Mouse (Mus musculus) testis, postnatal 14 days (tissue): ENCODE results near the gene Pde4d.

ENCODE experiments used
- DNase-seq: peaks from one replicate; pipeline ENCODE4 v3.0.0; 2021; ENCODE audit warnings: low spot score

Pde4d gene

DNA sequence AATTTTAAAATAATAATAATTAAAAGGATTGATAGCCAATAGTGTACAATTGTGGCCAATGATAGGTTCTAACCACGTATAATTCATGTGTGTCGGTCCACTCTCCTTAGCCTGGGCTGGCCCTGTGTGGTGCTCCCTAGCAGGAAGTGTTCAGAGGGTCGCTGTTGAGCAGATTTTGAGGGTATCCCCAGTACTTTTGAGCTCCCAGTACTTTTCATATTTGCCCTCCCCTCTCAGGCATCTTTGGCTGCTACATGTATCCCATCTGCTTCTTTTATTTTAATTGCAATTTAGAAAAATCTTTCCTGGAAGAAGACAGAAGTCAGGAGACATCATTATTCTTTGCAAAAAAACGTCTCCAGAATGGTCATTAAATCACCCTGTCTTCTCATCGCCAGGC is 1119.7 kb downstream of the Pde4d start:
- no peak for DNase-seq

DNA sequence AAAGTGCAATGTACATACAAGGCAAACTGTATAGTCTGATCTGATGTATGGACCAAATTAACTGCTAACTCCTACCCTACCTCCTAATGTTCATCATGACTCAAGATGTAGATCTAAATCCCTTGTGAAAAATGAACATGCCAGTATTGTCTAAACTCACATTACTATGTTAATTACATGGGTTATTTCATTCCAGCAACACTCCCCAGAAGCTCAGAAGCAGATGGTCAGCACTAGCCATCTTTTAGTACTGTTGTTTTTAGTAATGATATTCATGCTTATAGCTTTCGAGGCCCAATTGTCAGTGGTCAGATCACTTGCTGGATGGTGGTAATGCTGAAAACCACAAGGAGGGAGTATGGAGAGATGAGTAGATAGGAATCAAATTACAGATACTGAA is 1127.0 kb downstream of the Pde4d start:
- no peak for DNase-seq

DNA sequence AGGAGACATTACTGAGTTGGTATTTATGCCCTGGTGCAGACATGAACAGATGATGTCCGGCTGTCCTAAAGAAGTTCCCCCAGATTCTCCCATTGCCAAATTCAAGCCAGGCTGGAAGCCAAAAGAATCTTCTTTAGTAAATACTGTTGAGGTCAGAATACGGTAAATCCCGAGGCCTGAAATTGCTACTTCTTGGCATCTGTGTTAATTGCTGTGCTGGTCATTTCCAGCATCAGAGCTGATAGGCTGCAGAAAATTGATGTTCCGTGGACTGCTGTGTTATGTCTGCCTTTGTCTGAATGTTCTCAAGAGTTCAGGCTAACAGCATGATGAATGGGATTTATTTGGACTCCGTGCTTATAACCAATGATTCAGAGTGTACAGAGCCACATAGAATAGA is 1127.7 kb downstream of the Pde4d start:
- DNase-seq: no peak

- no peak for DNase-seq
Observed at GRCm38 (mm10) chr13:109577901-109578300, 1128.2 kb downstream of the Pde4d start.

- no peak for DNase-seq
Observed at GRCm38 (mm10) chr13:109581284-109582070, 1131.7 kb downstream of the Pde4d start.

DNA sequence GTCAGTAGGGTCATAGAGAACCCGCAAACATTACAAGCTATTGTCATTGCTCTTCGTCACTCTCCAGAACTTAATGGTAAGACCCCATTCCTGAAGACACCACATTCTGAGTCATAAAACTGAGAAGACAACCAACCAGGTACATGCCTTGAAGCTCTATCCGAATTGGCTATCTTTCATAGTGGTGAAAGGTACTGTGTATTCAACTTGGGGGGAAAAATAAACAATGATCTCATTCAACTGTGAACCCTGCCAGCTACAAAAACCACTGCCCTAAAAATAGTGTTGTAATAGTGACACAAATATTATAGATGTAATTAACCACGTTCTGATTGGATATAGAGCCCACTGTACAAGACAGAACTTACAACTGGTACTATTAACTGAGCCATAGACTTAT is 1140.3 kb downstream of the Pde4d start:
- no peak for DNase-seq

DNA sequence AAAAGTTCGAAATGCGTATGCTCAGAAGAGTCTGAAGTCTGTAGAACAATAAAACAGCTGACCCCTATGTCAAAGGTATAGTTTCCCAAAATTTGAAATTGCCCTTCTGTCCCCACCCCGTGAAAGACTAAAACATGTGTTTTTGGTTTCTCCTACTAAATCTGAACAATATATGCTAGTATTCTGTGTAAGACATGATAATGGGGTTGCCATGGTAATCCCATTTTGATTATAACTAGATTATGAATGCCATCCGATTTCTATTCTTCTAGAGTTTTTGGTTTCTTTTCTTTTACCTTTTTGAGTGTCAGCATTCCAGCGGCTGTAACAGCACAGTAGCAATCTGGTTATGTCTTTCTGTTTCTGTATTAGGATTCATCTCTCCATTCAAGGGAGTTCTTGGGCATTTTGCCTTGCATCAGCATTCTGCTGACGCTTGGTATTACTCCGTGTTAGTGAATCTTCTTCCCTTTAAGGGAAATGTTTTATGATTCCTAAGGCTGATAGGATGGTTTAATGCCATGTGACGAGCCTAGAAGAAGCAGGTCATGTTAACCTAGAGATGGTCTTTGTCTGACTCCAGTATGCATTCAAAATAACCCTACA is 1142.5 kb downstream of the Pde4d start:
- no peak for DNase-seq

GRCm38 (mm10) chr13:109599711-109600110 is 1150.0 kb downstream of the Pde4d start:
- DNase-seq: no peak

DNA sequence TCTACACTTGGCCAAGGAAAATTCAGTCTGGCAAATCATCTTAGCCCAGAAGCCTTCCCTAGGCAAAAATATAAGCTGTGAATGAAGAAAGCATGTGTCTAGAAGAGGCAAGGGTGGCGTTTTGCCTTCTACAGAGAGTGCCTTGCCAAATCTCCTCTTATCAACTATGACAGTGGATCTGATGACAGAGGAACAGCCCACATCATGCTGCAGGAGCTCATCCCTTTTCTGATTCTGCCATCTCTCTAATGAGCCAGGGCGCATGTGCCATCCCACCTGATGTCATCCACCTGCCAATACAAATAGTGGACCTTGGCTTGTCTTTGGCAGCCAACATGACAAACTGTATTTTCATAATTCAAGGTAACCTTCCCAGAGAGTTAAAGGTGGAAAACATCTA is 1154.3 kb downstream of the Pde4d start:
- no peak for DNase-seq

GRCm38 (mm10) chr13:109605140-109605539 is 1155.4 kb downstream of the Pde4d start:
- DNase-seq: no peak

DNA sequence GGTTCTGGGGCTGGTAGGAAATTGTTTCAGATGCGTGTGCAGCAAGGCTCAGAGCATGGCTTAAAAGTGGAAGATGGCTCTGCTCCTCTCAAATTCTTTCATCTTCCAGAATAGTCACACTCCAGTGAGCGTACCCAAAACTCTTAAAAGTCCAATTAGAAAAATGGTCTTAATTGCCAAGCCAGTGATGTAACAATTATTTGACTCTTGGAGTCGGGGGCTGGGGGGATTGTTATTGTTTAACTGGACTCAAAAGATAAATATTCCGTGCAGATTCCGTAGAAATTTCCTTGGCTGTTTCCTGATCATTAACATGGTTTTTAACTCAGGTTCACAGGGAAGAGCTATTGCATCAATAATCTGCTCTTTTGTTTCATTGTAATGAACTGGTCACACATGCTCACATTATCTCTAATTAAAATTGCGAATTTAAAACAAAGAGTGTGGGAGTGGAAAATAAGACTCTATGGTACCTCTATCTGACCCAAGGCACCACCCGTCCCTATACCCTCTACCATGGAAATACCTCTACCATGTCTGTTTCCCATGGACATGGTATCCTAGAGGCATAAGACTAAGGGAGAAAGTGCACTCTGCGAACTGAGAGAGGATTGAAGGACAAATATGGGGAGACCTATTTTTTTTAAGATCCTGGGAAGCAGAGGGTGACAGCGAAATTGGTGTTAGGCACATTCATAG is 1159.5 kb downstream of the Pde4d start:
- DNase-seq: no peak

DNA sequence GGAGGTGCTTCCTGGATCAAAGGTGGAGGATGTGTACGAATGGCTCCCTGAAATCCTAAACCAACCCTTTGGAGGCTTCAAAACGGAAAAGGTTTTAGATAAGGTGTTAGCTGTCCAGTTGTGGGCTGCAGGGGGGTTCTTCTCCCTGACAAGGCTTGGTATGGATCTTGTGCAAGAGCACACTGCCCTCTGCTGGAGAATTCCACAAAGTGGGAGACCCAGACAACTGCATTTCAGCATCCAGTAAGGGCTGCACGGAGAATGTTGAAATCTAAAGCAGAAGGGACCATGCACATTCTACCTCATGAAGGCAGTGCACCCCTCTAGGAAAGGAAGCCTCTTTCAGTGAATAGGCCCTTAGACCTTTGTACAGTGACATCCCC is 1160.0 kb downstream of the Pde4d start:
- DNase-seq: no peak

DNA sequence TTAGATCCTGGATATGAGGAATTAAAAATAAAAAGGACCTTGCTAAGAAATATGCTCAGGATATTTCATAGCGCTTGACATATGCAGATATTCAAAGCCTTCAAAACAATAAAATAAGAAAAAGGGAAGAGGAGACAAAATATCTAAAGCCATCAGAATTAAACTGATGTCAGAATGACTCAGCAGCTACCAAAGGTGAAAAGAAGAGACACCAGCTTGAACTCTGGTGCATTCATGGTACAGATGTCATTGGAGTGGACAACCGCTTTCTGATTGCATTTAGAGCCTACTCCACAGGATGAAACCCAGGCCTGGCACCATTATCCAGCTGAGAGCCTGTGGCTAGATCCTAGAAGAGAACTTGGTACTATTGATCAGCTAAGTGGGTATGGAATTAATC is 1161.0 kb downstream of the Pde4d start:
- no peak for DNase-seq

- no peak for DNase-seq
Observed at GRCm38 (mm10) chr13:109615213-109615784, 1165.6 kb downstream of the Pde4d start.

DNA sequence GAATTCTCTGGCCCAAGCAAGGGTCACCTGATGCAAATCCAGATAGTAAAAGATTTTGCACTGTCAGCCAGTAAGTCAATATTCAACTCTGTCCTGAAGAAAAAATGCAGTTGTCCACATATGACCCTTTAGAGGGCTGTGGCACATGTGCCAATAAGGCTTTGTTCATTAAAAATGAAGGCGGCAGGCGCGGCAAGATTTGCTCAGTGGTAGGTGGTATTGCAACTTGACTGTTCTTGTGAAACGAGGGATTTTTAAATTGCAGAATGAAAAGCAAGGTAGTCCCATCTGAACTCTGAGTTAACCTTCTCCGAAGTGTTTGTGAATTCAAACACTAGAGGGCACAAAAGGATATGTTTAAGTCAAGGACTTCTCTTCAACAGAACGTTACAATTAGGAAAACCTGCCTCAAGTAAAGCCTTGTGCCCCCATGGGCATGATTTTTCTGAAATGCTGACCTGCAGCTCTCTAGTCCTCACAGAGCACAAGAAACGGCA is 1166.1 kb downstream of the Pde4d start:
- DNase-seq: no peak

- DNase-seq: no peak
Observed at GRCm38 (mm10) chr13:109619158-109619657, 1169.5 kb downstream of the Pde4d start.

DNA sequence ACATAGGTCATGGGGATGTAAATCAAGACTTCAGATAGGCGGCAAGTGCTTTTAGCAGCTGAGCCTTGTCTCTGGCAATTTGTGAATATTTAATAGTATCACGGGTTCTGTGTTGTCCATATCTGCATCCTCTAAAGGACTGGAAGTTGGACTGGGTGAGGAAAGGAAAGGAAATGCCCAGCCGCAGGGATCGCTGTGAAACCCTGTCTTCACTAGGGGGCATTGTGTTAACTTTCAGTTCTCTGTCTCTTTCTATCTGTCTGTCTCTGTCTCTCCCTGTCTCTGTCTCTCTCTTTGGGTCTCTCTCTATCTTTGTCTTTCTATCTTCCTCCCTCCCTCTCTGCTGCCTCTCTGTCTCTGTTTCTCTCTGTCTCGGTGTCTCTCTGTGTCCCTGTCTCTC is 1172.5 kb downstream of the Pde4d start:
- no peak for DNase-seq

GRCm38 (mm10) chr13:109623201-109623600 is 1173.5 kb downstream of the Pde4d start:
- DNase-seq: no peak

- no peak for DNase-seq
Observed at GRCm38 (mm10) chr13:109624772-109625349, 1175.1 kb downstream of the Pde4d start.

DNA sequence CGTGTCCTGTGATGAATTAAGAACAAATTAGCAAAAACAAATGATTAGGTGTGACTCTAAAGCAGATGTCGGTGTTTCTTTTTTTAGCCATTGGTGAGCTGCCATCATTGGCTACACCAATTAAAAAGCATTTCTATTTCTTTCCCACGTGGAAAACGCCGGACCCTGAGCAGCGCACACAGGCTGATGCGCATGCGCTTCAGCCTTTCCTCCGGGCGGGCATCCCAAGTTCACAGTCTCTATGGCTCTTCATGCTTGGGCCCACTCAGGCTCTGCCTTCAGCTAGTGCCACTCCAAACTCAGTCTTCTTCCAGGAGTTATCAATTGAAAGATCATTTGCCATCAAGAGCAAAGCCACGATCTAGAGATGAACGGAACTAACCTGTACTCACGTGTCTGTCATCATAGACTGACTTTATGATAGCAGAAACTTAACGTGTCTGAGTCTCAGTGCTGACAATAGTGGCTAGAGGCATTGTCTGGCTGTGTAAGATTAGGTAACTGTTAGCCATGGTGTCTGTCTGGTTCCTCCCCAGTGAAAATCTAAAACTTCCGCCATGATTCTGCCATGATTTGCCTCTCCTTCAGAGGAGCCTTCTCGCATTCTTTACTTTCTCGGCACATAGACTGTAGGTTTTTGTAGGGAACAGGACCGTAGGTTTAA is 1175.8 kb downstream of the Pde4d start:
- no peak for DNase-seq

GRCm38 (mm10) chr13:109627265-109627664 is 1177.5 kb downstream of the Pde4d start:
- no peak for DNase-seq

DNA sequence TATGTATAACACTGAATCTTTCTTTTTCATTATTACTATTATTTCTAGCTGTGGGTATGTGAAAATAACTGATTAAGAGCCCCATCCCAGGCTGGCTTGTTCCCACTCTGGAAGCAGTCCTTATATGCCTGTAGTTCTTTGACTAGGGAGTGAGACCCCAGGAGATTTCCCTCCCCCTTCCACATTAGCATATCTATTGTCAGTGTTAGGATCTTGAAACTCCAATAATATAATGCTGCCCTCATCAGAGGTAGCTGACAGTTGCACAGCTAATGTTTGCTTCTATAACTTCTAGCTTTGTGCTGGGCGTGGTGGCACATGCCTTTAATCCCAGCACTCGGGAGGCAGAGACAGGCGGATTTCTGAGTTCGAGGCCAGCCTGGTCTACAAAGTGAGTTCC is 1178.9 kb downstream of the Pde4d start:
- DNase-seq: no peak
